Mouse (Mus musculus) olfactory bulb, adult 2 months (tissue): ENCODE data around the gene Alox5ap.

Experiments
- CTCF ChIP-seq: fragments of 200-500 bp; IDR thresholded peaks from 2 replicates; pipeline ENCODE4 v1.5.1; 2012; ENCODE audit warnings: low read depth, mild to moderate bottlenecking, low read length, moderate library complexity; ENCODE audit not compliant: insufficient read depth
- POLR2A ChIP-seq: fragments of 200-500 bp; IDR thresholded peaks from 2 replicates; pipeline ENCODE4 v1.6.1; 2012; ENCODE audit warnings: mild to moderate bottlenecking, low read depth, low read length, moderate library complexity; ENCODE audit not compliant: insufficient read depth

DNA sequence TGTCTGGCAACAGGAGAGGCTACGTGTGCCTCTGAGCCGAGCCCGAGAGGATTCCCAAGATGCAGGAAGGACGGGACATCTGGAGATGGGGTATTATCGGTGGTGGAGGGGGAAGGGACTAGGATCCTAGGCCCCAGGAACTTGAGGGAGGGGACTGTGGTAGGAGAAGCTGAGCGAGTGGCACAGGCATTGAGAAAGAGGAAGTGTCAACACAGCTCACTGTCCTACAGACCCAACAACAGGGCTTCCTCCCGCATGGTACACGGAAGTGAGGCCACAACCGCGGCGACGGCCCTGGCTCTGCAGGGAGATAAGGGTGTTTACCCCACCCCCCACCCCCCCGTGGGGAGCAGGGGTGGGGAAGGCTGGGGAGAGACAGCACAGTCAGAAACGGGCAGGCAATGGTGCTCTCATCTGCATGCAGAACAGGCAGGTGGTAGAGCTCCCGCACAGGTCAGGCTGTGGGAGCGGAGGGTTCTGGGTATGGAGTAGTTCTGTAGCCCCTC, 18.5 kb upstream of the Alox5ap start:
- TF ChIP-seq CTCF (no peak), POLR2A (no peak)
